Mouse (Mus musculus) hindlimb bud, embryonic 11.5 days (tissue): ENCODE data around the gene E130309D02Rik.

Source experiments
- DNase-seq: peaks from one replicate; pipeline ENCODE4 v3.0.0-alpha.2; 2012; ENCODE audit warnings: low read depth, low spot score; ENCODE audit errors: extremely low spot score

E130309D02Rik gene

GRCm38 (mm10) chr5:143311886-143312285, 3.3 kb downstream of the E130309D02Rik start:
- DNase-seq, result peak; percentile 66

GRCm38 (mm10) chr5:143309916-143310315, 5.2 kb downstream of the E130309D02Rik start:
- DNase-seq, result no peak

GRCm38 (mm10) chr5:143308825-143309224, 6.3 kb downstream of the E130309D02Rik start:
- no peak for DNase-seq

- DNase-seq, result no peak
These were observed 10.9 kb downstream of the E130309D02Rik start for GRCm38 (mm10) chr5:143304251-143304650.

- no peak for DNase-seq
These were observed 13.9 kb downstream of the E130309D02Rik start for GRCm38 (mm10) chr5:143301296-143301695.

- DNase-seq, result no peak
These were observed 15.5 kb downstream of the E130309D02Rik start for GRCm38 (mm10) chr5:143299686-143300085.

GRCm38 (mm10) chr5:143298391-143298790, 16.8 kb downstream of the E130309D02Rik start:
- no peak for DNase-seq

GRCm38 (mm10) chr5:143297986-143298385, 17.2 kb downstream of the E130309D02Rik start:
- no peak for DNase-seq

GRCm38 (mm10) chr5:143295330-143295729, 19.8 kb downstream of the E130309D02Rik start:
- no peak for DNase-seq

- DNase-seq, result no peak
These were observed 20.3 kb downstream of the E130309D02Rik start for GRCm38 (mm10) chr5:143294862-143295261.

- DNase-seq, result no peak
These were observed 21.8 kb downstream of the E130309D02Rik start, which contains the start of gene Zfp853 for GRCm38 (mm10) chr5:143293404-143293803. TSS of gene Zfp853 (minus strand) at chr5:143293623.

- DNase-seq, result no peak
These were observed 22.3 kb downstream of the E130309D02Rik start for GRCm38 (mm10) chr5:143292879-143293278.

- no peak for DNase-seq
These were observed 25.9 kb downstream of the E130309D02Rik start for GRCm38 (mm10) chr5:143289299-143289698.

GRCm38 (mm10) chr5:143288378-143288911, 26.7 kb downstream of the E130309D02Rik start:
- DNase-seq, result no peak

- DNase-seq, result no peak
These were observed 27.3 kb downstream of the E130309D02Rik start for GRCm38 (mm10) chr5:143287774-143288328.

- DNase-seq, result no peak
These were observed 30.4 kb downstream of the E130309D02Rik start for GRCm38 (mm10) chr5:143284762-143285161.

- no peak for DNase-seq
These were observed 35.9 kb downstream of the E130309D02Rik start for GRCm38 (mm10) chr5:143279247-143279646.

GRCm38 (mm10) chr5:143275761-143276160, 39.4 kb downstream of the E130309D02Rik start:
- DNase-seq, result no peak

GRCm38 (mm10) chr5:143272540-143273330, 42.4 kb downstream of the E130309D02Rik start:
- no peak for DNase-seq

GRCm38 (mm10) chr5:143272108-143272507, 43.1 kb downstream of the E130309D02Rik start:
- no peak for DNase-seq

- DNase-seq, result no peak
These were observed 43.5 kb downstream of the E130309D02Rik start for GRCm38 (mm10) chr5:143271642-143272041.

- no peak for DNase-seq
These were observed 45.0 kb downstream of the E130309D02Rik start for GRCm38 (mm10) chr5:143270151-143270519.
